Mouse (Mus musculus): ENCODE measurements around the gene Alg2.

Gene Alg2

DNA sequence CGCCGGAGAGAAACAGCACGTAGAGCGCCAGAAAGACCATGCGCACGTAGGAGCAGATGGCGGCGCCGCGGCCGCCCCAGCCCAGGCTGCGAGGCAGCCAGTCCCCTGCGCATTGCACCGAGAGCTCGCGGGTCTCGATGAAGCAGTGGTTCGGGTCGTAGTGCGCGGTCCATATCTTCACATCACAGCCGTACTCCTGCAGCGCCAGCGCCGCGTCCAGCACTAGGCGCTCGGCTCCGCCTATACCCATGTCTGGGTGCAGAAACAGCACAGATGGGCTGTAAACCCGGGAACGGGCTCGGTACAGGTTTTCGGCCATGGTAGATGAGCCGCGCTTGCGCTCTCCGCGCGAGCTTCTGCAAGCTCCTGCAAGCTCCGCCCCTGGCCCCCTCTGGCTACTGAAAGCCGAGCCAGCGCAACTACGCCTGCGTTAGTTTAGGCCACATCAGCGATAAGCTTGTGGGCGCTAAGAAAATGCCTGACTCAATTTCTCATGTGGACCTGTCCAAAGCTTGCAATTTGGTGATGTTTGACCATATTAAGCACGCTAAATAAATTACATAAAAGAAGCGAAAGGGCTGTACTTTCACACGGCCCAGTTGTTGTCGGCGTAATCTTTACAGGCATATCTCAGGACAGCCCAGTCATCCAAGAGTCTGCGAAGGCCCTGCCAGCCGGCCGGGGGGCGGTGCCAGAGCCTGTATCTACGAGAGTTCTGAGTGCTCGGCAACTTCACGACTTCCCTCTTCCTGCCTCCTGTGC is at the start of gene Alg2, which contains the start of gene Sec61b:
Alg2 (minus strand) TSS at position 366 of the 762 bp plus-strand sequence.
Sec61b (plus strand) TSS at position 691 of the 762 bp plus-strand sequence.
- peak; percentile 95 for DNase-seq

DNA sequence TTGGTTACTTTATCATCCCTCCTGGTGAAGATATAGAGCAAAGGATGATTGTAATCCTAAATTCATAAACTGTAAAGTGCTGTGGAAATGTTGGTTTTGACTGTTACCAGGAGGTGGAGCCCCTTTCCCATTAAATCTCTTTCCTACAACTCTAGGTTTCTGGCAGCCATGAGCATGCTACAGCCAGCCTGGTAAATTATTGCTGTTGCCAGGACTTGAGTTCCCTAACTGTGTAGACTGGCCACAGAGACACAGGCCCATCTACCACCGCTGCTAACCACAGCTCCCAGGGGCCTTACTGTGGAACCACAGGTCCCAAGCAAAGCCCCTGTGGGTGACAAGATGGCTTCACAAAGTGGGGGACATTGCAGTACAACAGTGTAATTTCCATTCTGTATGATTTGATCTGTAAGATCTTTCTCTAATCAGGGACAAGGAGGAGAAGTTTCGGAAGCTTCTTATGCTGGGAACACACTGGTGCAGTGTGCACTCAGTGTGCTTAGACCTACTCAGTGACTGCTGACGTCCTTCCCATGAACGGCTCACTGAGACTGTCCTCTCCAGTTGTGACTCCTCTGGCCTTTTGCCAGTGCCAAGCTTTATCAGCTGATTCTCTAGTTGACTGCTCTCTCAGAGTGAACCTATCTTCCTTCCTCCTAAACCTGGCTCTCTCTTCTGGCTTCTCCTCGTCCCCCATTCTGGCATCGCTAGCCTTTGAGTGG is 47.9 kb upstream of the Alg2 start:
- DNase-seq: no peak

DNA sequence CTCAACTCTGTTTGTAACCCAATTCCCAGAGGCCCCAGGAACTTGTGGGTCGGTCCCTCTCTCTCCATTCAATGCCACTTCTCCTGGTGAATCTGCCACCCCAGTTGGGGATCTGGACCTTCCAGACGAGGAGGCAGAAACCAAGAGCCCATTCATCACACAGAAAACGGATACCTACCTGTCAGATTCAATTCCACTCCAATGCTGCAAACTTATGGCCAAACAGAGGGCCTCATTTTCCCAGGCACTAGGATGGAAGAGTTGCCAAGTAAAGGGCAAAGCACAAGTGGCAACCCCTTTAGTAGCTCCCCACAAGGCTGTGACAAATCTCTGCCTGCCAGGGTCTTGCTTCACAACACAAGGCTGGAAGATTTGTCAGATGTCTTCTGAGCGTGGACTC is 45.9 kb upstream of the Alg2 start:
- no peak for DNase-seq

DNA sequence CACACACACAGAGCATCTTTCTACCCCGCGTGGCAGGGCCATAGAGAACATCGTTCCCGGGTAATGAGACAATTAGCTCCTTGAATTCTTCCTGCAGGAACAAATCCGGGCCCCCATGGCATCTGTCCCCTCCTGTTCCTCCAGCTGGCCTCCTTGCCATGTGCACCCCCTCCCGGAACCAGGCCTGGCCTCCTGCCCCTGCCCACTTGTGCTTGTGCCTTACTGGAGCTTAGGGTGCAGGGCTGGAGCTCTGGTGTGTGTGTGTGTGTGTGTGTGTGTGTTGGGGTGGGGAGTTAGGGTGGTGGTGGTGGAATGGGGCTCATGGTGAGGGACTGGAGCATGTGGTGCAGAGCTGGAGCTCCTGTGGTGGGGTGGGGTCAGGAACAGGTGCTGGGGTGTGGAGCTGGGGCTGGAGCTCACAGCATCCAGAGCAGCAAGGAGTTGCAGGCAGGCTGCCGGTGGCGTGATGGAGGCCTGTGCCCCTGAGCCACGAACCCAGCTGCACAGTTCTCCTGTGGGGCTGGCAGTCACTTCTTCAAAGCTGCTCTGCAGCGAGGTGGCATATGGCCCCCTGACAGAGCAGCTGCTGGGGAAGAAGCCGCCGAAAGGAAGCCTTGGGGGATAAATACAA is 44.5 kb upstream of the Alg2 start:
- DNase-seq: peak; percentile 18

DNA sequence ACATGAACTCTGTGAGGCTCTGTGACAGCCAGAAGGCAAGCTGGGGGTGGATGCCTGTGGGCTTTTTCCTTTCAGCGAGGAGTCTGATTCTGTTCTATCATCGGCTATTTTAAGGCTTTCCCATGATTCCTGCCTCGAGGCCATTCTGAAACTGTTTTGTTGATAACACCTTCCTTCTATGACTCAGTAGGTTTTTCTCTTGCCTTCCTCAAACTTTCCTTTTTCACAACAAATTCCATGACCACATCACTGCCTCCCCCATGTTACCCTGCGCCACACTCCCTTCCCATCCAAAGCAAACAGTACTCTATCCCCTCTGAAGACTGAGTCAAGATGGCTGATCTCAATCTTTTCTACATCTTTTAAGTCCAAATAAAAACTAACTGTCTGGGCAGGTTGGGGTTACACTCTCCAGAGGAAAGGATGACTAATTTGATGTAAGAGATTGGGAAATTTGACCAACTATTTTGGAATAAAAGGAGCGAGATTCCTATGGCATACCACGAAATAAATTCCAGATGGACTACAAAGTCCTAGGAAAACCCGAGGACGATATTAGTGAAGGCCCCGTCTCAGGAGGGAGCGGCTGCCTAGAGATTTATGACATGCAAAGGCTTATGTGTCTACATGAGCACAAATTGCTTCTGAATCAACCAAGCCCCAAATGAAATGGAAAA is 30.8 kb upstream of the Alg2 start:
- no peak for DNase-seq

DNA sequence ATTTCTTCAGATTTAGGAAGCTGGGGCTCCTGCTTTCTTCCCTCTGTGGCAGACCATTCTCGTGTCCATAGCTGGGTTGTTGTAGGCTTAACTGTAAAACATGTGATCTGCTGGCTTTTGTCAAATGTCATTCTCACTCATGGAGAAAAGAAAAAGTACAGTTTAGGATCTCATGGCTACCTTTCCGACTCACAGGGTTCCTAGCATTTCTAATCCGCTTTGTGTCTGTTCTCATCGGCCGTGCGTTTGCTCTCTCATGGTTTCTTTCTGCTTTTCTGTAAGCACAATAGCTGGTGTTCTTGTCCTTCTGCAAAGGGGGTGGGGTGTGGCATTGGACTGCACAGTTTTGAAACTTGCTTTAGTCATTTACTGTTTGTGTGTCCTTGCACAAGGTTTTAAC is 28.9 kb upstream of the Alg2 start:
- DNase-seq: no peak

DNA sequence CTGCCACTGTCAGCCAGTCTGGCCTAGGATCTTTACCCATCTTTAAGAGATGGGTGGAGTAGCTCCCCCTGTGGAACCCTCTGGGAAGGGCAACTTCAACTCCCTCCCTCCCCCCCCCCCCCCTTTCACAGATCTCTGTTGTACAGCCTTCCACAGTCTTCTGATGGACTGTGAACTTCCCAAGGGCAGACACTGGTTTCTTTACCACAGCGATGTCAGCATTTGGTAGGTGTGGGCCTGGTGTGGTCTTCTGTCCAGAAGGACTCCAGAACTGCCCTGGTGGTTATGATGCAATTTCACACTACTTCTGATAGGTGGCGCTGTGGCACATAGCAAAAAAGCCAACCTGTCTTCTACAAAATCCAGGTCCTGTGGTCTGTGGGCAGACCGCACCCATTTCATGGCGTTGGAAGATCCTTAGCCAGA is 28.4 kb upstream of the Alg2 start:
- peak; percentile 52 for DNase-seq

DNA sequence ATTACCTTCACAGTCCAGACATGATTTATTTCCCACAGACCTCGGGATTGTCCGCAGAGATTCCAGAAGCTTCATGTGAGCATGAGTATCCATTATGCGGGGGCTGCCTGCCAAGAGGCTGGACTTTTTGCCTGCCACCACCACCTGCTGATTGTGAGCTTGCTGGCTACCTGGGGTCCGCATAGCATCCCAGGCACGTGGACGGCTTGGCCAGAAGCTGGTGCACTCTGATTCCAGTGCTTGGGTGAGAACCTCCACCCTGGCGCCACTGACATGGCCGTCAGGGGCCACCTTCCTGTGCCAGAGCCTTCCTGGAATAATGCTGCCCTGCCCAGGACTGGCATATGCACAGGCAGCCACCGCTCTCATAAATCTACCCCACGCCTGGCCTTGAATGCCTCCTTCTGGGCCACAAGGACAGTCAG is 25.0 kb upstream of the Alg2 start:
- no peak for DNase-seq

DNA sequence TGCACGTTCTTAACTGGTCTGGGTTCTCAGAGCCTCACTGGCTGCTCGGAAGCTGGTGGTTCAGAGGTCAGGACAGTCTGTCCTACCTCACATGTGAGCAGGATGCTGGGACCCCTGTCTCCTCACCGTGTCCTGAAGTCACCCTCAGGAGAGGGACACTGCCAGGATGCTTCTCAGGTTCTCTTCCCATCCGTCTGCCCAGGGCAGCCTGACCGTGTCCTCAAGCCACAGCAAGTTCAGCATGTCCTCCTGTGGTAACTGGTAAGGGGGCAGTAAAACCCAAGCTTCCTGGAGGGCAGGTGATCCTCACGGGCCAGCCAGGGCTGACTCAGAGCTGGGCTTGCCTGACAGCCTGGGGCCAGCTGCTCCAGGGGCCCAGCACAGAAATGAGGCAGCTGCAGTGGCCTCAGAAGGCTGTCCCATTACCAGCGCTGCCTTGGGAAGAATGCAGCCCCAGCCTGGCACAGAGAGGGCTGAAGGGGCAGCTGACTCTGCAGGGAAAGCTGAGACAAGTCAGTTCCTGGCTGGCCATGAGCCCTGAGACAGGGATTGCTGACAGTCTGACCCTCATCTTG is 23.8 kb upstream of the Alg2 start:
- DNase-seq: no peak

DNA sequence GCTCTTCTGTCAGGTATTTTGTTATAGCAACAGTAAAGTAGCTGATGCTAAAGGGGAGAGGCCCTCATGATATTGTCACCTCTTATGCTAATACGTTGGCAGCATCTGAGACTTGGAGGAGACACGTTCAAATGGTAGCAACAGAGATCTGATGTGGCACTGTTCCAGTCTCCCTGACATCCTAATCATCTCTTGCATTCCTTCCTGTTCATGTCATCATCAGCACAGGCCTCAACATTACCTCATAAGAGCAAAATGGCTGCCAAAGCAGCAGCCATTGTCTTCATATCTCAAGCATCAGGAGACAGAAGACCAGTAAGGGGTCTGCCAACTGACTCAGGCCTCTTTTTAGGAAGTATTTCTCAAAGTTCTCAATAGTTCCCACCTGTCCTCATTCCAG is 20.6 kb upstream of the Alg2 start:
- DNase-seq: no peak

DNA sequence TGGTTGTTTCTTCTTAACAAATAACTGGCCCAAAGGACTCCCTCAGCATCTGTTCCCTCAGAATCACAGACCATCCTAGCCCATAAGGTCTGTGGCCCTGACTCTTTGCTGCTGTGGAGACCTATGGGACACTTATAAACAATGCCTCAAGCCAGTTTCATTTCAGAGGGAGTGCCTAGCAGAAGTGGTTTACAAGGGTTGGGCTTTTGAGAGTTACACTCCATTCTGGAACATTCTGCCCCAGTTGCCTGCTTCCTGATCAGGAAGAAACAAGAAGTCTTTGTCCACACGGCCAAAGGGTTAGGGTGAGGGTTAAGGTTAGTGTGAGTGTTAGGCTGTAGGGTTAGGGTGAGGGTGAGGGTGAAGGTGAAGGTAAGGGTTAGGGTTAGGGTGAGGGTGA is 20.0 kb upstream of the Alg2 start:
- no peak for DNase-seq

DNA sequence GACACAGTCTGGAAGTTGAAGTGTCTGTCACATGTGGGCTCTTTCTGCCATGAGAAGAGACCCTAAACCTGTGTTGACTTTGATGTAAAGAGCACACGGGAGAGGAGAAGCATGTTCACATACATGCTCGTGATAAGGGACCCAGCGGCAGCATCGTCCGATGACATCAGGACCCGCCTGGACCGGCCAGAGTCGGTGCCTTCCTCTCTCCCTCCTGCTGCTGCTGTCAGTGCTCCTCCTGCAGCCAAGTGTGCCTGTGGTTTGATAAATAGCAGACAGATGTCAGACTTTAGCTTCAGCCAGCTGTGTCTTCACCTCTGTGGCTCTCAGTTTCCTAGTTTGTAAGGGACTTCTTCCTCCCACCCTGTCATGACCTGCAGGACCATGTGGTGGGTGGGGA is 19.3 kb upstream of the Alg2 start:
- no peak for DNase-seq

DNA sequence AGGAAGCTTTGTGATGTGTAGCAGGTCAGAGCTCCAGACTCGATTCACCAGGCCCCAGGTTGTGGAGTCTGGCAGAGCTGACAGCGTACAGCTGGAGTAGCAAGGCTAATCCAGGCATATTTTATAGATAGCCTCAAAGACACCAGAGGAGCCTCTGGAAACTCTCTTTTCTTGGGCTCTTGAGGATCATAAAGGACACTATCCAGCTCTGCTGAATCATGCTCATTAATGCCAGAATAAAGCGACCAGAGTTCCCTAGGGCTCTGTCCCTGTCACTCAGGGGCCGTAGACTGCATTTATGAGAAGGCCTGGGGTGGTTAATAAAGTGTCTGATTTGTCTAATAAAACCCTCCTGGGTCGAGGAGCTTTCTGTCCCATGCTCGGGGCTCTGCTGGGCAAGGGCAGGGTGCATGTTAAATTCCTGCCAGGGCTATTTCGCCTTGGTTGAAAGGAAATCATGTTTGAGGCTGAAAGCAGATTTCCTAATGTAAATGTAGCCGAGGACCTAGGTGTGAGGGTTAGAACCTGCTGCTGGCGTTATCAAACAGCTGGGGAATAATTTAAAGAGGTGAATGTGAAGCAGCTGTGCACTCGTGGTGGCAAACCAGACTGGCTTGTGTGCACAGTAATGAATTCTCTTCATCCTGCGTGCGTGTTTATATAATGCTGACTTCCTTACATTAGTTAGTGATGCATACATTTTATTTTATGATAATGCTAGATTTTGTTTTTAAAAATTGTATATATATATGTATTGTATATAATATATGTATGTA is 18.4 kb upstream of the Alg2 start:
- no peak for DNase-seq

DNA sequence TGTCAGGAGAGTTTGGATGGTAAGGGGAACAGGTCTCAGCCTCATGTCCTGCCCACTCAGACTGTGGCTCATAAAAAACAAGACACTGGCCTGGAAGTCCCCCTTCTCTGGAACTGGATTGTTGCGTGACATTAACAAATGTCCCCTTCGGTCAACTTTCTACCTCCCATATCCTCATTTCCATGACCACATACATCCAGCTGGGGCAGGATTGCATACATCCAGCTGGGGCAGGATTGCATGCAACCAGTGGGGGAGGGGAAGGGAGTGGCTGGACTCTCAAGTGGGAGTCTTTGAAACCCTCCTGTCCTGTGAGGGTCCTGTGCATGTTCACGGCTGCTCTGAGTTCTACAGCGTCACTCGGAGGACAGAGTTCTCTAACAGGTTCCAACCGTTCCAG is 17.1 kb upstream of the Alg2 start:
- DNase-seq: no peak

DNA sequence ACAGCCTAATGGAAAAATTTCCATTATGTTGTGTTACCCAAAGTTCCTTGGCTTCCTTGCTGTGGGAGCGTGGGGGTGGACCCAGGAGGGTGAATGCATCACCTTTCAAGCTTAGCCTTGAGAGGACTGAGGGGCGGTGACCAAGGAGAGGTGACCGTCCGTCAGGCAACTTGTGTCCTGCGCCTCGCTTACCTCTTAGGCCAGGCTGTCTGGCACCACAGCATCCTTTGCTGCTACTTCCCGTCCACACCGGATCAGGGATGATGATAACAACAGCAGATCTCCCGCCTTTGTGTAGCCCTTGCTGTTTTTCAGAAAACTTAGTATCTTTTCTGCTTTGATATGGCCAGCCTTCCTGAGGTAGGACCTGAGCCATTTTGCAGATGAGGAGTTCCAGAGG is 6.4 kb upstream of the Alg2 start:
- DNase-seq: no peak

DNA sequence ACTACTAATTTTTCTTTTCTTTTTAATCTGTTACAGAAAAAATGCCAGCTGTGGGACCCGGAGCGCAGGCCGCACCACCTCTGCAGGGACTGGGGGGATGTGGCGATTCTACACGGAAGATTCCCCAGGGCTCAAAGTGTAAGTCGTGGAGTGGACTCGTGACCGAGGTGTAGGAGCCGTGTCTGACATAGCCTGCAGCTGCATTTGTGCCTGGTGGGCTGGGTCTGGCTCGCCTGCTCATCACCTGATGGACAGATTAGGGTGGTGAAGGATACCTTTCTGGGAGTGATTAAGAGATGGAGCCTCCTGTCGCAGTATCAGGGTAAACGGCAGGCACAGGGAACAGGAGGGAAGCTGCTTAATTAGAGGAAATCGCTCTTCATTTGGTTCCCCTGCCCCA is 6.0 kb upstream of the Alg2 start:
- DNase-seq: no peak

DNA sequence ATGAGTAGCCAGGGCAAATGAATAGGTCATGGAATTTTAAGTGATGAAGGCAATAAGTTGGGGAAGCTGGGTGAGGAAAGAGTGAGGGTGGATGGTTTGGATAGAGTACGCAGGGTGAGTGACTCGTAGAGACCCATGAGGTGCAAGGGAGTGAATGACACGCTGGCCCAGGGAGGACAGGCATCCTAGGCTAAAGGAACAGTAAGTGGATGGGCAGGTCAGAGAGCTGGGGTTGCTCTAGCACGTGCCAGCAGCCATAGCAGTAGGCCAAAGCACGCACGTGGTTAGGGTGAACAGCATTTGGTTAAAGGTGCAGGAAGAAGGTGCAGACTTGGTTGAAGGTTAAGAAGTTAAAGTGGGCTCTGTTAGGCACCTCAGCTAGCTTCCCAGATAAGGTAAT is 3.4 kb upstream of the Alg2 start:
- no peak for DNase-seq

DNA sequence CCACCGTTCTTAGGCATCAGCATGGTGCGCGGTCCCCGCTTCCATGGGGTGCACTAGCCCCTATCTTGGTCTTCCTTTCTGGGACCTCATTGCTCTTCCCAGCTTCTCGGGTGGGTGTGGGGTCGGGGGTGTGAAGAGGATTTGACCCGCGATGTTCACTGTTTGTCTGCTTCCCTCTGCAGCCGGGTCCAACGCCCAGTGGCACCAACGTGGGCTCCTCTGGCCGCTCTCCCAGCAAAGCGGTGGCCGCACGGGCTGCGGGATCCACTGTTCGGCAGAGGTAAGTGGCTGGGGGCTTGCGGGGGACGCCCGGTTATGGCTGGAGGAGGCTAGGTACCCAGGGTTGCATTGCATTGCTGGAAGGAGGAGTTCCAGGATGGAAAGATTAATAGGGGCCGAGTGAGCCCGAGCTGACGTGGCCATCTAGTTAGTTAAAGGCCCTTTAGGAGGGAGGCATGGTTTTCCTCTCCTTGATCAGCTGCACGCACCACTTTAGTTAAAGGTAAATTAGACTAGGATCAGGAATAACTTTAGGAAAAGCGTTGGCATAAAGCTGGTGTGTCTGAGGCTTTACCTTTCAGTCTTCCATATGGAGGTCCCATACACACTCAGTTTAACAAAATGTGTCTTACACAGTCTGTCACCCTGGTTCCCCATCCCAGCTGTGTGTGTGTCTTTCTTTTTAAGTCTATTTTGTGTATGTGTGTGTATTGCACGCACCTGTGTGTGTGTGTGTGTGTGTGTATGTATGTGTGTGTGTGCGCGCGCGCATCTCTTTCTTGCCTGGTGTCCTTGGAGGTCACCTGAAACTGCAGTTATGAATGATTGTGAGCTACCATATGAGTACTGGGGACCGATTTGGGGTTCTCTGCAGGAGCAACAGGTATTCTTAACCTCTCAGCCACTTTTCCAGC is 854 bp upstream of the Alg2 start:
- DNase-seq: no peak

DNA sequence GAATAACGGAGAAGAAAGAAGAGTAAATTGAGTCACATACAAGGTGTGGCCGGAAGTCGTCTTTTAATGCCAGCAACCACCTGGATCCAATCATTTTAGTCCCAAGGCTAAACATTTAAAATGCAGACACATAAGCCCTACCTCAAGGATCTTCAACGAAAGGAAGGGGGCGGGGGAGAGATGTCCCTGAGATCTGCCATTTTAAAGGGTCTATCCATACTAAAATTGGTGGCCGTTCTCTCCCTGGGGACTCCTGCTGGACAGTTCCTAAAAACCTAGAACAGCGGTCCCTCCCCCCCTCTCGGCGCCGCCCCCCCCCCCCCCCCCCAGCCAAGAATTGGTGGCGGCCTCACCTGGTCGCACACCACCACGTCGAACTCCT is 556 bp downstream of the Alg2 start:
- no peak for DNase-seq

DNA sequence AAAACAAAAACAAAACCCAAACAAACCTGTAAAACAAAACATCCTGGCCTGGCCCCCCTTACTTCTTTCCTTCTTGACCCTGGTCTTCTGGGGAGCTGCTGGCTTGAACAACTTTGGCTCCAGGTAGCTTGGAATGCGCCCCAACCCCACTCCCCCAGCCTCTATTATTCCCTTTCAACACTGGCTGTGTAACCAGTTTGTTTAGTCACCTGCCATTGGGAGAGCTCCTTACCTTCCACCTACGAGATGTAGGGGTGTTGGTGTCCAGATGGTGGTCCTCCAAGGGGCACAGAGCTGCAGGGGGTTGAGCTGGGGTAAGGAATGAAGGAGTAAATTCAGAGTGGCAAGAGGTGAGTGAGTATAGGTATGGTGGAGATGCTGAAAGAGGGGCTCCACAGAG is 6.9 kb downstream of the Alg2 start:
- no peak for DNase-seq
